Mouse (Mus musculus): ENCODE results near the gene Ctcf. TPM values are rescaled to one million over a fixed set of nuclear protein-coding genes. Genes with fewer than 3 reads are reported as not detected.
"Not testable (repeated sequence)": the region's sequence is repeated elsewhere in the genome, so short reads cannot be mapped to it uniquely, and the experiment has no call there.

Gene Ctcf
- total RNA-seq (2021): 10 to 100 TPM; 54.3 to 55.9 TPM

DNA sequence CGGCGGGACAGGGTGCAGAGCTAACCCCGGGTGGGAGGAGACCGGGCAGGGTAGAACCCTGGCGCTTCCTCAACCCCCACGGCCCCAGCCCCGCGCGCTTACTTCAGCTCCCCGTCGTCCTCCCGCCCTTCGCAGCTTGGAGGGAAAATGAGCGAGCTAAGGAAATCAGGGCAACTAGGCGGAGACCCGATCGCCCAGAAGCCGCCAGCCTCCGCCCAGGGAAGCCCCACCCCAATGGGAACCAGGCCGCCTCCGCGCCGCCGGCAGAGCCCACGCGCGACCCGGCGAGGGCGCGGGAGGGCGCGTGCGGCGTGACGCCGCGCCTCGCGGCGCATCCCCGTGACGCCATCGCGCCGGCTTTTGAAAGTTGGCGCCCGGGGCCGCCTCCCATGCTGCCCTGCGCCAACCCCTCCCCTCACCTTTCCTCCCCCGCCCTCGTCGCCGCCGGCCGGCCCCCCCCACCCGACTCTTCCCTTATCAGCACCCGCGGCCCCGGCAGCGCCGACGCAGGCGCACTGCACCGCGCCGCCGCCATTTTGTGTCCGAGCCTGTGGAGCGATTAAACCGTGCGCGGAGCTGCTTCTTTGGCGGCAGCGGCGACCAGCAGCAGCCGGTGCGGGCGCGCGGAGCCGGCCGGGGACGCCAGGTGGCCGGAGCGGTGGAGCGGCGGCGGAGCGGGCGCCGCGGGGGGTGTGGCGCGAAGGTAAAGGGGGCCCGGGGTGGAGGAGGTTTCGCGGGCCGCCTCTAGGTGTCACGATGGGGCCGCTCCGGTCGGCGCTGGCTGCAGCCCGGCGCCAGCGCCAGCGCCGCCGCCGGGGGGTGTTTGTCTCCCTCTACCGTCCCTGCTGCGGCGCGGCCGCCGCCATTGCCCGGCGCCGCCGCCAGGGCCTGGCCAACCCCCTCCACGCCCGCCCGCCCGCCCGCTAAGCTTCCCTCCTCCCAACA is at the start of gene Ctcf:
Gene Ctcf, plus strand, starts transcription at position 551 of the 945 bp plus-strand sequence.
- intact Hi-C loops (cut with DNase I): loop anchor here (5.0 kb wide), 1 partner anchor 61 kb away; no protein-coding TSS in a partner anchor
- peak; percentile 86 to 96 for DNase-seq (ENCODE audit: extremely low spot score in 1 of 2, low spot score in 2 of 2)

DNA sequence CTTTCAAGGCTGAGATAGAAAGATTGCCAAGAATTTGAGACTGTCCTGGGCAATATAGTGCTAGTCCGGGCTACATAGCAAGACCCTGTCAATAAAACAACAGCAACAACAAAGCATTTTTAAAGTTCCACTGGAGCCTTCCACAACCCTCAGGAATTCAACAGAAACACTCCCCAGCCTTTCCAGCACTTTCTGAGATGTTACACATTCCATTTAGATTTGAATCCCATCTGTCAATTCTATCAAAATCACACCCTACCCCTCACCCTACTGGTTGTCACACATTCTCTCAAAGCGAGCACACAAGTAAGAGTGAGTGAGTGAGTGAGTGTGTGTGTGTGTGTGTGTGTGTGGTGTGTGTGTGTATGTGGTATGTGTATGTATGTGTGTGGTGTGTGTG is 43.9 kb upstream of the Ctcf start:
- DNase-seq (ENCODE audit: extremely low spot score in 1 of 2, low spot score in 2 of 2): no peak
- intact Hi-C loops (cut with DNase I): no loop called here

DNA sequence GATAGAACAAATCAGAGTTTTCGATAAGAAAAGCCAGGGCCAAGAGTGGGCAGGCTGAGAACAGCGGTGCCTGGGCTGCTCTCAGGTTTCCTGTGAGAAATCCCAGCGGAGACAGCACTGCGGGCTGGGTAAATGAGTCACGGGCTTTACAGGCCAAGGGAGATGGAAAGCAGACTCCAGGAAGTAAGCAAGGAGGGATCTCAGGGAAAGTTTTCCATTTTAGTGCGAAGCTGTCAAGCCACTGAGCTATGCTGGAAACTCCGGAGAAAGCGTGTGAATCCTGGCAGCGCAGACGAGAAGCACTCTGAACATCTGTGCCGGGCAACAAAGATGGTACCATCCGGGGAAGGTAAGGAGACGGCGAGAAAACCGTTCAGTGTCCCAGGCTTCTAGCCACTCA is 42.5 kb upstream of the Ctcf start:
- intact Hi-C loops (cut with DNase I): no loop called here
- peak; percentile 29 to 35 for DNase-seq (ENCODE audit: extremely low spot score in 1 of 2, low spot score in 2 of 2)

DNA sequence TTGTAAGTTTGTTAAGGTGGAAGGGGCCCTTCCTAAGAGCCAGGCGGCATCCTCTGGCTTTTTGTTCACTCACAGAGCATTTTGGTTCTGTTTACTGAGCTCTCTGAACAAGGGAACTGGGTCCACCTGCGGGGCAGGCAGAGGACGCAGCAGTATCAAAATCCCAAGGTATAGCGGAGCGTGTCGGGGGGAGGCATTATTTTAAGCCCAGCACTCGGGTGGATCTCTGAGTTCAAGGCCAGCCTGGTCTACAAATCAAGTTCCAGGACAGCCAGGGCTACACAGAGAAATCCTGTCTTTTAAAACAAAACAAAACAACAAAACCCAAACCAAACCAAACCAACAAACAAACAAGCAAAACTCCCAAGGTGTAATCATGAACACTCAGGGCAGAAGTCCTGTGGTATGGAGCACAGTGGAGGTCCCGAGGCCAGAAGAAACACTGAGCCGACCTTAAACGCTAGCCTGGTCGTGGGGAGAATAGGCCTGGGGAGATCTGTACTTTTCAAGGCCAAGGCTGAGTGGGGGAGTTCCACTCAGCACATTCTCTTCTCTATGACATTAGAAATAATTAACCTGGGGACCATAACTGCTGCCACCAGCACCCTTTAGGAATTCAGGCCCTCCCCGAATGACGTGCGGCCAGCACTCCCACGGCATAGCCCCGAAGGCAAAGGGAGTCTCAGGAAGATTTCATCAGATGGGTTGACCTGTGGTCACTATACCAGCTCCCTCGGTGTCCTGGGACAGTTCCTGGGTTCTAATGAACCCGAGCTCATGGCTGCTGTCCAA is 41.7 kb upstream of the Ctcf start:
- no peak for DNase-seq (ENCODE audit: extremely low spot score in 1 of 2, low spot score in 2 of 2)
- intact Hi-C loops (cut with DNase I): no loop called here

DNA sequence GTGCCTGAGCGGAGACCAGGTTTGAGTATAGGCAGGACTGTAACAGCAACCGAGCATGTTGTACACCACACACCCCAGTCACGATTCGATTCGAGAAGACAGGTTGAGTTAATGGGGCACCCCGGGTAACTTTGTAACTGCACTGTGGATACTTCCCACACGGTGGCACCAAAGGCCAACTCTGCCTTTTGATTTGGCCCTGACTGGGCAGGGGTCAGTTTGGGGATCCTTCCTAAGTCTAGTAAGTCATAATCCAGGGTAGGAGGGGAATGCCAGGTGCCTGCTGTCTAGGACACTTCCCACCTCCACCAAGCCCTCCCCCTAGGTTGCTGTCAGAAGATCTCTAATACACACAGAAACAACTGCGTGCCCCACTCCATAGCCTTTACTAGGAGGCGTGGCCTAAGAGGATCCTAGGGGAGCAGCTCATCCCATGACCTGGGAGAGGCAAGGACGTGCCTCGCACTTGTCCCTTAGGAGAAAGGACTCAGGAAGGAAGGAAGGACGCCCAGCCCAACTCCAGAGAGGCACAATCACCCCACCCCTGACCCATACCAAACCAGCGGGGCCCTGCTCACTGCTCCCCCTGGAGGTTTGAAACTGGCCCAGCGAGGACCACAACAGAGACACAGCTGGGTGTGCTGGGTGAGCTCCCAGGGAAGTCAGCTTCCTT is 39.9 kb upstream of the Ctcf start:
- intact Hi-C loops (cut with DNase I): no loop called here
- peak in 1 of 2 experiments; percentile 73 for DNase-seq (ENCODE audit: extremely low spot score in 1 of 2, low spot score in 2 of 2)

DNA sequence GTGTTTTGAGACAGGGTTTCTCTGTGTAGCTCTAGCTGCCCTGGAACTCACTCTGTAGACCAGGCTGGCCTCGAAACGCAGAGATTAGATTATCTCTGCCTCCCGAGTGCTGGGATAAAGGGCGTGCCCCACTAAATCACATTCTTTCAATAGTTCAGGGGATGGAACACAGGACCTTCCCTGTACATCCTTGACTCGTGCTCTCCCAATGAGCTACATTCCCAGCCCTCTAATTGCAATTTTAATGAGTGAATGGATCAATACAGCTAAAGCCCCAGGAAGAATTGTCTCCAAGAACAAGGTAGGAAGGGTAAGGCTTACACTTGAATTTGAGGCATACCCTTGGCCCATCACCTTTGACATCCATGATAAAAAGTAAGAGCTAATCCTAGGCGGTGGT is 37.6 kb upstream of the Ctcf start:
- intact Hi-C loops (cut with DNase I): no loop called here
- no peak for DNase-seq (ENCODE audit: extremely low spot score in 1 of 2, low spot score in 2 of 2)

DNA sequence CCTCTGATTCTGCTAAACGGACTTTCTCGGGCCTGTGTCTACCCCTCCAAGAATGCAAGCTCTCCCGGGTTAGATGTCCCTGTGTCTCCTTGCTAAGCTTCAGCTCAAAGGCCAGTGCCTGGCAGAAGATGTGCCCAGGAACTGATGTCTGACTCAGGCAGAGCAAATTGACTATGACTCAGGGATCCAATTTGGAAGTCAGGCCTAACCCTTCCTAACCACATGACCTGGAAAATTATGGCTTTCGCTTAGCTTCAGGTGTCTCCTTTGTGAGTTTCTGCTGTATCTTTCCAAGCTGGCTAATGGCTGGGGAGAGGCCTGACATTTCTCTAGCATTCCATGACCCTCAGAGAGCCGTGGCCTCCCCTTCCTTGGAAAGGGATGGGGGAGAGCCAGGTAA is 35.1 kb upstream of the Ctcf start:
- DNase-seq (ENCODE audit: extremely low spot score in 1 of 2, low spot score in 2 of 2): no peak
- intact Hi-C loops (cut with DNase I): no loop called here

DNA sequence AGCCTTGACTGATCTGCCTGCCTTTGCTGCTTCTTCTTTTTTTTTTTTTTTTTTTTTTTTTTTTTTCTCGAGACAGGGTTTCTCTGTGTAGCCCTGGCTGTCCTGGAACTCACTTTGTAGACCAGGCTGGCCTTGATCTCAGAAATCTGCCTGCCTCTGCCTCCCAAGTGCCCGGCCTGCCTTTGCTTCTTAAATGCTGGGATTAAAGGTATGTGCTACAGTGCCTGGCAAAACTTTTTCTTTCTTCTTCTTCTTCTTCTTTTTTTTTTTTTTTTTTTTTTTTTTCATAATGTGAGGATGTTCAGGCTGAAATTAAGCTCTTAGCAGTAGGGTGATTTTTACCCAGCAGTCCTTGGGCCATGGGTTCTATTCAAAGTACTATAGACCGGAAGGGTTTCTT is 33.8 kb upstream of the Ctcf start:
- intact Hi-C loops (cut with DNase I); DNase-seq (ENCODE audit: extremely low spot score in 1 of 2, low spot score in 2 of 2): not testable (repeated sequence)

DNA sequence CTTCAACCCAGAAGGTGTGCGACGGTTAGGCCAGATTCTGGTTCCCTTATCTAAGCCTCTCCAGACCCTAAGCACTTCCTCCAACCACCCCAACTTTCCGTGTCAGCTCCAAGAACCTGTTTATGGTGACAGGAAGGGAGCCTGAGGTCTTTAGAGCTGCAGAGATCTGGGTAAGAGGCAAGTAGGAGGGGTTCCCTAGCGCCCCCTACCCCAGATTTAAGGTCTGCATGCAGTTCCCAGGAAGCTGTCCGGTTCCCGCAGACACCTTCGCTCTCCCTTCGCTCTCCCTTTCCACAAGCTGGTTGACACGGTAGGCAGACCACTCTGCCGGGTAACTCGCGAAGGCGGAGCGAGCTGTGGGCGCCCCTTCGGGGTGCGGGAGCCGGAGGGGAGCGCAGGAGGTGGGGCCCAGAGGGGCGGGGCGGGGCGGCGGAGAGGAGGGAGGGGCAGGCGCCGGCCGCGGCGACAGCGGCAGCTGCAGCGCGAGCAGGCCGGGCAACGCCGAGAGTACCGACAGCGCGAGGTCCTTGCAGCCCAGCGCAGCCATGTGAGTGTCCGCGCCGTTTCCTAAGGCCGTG is 31.5 kb upstream of the Ctcf start, which contains the start of gene Ripor1:
Gene Ripor1, plus strand, starts transcription at position 452 of the 578 bp plus-strand sequence.
- DNase-seq (ENCODE audit: extremely low spot score in 1 of 2, low spot score in 2 of 2): peak; percentile 61 to 89
- intact Hi-C loops (cut with DNase I): loop anchor here (5.0 kb wide), 1 partner anchor 38 kb away; the partner anchor contains the start of gene Atp6v0d1

DNA sequence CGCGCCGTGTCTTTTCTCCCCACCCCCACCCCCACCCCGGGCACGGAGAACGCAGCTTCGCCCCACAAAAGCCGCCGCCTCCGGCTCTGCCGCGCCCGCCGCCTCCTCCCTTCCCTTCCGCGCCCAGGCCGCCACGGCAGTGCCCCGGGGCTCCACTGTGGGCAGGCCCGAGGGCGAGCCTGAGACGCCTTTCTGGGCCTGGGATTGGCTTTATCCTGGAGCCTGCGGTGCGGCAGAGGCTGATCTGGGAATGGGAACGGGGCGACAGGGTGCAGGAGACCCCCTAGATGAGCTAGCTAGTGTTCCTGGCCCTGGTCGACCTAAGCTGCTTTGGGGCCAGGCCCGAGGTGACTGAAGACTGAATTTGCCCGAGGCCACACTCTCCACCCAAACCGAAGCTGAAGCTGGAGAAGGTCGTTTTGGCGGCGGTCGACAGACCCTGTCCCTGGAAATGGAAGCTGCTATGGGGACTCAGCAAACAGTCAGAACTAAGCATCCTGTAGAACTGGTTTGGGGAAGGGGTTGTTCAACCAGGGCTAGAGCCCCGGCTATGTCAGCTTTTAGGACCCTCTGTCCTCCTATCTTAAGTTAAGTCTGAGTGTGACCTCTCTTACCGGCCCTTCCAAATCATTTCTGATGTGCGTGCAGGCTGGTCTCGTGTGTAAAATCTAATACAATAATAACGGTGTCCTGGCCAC is 30.7 kb upstream of the Ctcf start:
- intact Hi-C loops (cut with DNase I): loop anchor here (5.0 kb wide), 1 partner anchor 38 kb away; the partner anchor contains the start of gene Atp6v0d1
- DNase-seq (ENCODE audit: extremely low spot score in 1 of 2, low spot score in 2 of 2): peak in 1 of 2 experiments; percentile 74

DNA sequence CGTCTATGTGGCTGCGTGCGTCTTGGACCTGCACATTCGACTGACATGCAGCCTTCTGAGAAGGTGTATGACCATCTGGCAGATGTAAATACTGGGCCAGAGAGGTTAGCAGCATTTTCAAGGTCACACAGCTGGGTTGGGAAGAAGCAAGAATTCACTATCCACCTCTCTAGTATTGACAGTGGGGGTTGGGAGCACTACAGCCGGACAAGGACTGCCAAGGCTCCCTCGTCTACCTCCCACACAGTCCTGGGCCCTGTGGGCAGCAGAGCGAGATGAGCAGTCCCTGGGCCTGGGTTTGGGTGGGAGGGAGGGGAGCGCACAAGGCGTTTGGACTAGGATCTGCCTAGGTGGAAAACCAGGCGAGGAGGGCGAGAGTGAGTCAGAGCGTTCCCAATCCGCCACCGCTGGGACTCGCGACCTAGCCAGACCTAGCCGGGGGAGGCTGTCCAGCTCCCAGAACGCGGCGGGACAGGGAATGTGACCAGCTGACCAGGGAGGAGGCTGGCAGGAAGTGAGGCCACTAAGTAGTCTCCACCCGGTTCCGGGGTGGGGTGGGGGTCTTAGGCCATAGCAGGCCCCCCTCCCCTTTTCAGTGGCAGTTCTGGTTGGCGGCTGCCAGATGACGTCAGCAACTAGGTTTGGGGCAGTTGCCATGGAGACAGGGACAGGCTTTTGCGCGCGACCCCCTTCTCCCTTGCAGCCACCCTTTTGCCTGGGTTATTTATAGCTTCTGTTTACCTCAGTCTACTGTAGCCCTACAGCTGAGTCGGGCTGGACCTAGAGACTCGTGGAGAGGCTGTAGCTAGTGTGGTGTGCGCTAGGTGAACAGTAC is 30.0 kb upstream of the Ctcf start:
- intact Hi-C loops (cut with DNase I): loop anchor here (5.0 kb wide), 1 partner anchor 39 kb away; the partner anchor contains the start of gene Atp6v0d1

DNA sequence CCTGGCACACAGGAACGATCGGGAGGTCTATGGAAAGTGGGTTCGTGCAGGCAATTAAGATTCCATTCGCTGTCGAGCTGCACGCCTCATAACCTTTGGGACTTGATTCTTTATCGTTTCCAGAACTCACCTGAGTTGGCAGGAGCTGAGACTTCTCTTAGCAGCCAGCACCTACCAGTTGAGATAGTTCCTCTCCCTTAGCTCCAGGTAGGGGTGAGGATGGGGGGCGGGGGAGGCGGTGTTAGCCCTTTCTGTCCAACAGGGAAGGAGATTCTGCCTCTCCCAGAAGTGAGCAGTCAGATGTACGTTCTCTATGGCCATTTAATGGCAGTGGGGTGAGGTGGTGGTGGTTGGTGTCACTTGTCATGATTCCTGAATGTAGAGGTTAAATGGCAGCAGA is 29.3 kb upstream of the Ctcf start:
- peak in 1 of 2 experiments; percentile 36 for DNase-seq (ENCODE audit: extremely low spot score in 1 of 2, low spot score in 2 of 2)
- intact Hi-C loops (cut with DNase I): loop anchor here (5.0 kb wide), 1 partner anchor 40 kb away; the partner anchor contains the start of gene Atp6v0d1

More for the DNA sequence above, 30.0 kb upstream of the Ctcf start:
- DNase-seq (ENCODE audit: extremely low spot score in 1 of 2, low spot score in 2 of 2): peak; percentile 91 to 94

DNA sequence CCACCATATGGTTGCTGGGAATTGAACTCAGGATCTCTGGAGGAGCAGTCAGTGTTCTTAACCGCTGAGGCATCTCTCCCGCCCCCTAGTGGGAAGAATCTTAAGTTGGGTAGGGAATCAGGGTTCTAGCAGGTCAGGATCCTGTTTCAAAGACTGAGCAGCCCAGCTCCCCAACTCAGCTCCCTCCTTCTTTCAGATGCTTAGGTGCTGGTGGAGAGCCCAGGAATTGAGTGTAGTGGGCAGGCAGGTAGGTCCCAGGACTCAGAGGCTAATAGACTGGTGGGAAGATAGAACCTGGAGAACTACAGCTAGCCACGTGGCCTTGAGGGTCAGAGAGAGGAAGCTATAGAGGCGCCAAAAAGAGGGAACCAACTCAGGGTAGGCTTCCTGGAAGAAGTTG is 28.7 kb upstream of the Ctcf start:
- peak in 1 of 2 experiments; percentile 54 for DNase-seq (ENCODE audit: extremely low spot score in 1 of 2, low spot score in 2 of 2)
- intact Hi-C loops (cut with DNase I): loop anchor here (5.0 kb wide), 1 partner anchor 40 kb away; the partner anchor contains the start of gene Atp6v0d1

DNA sequence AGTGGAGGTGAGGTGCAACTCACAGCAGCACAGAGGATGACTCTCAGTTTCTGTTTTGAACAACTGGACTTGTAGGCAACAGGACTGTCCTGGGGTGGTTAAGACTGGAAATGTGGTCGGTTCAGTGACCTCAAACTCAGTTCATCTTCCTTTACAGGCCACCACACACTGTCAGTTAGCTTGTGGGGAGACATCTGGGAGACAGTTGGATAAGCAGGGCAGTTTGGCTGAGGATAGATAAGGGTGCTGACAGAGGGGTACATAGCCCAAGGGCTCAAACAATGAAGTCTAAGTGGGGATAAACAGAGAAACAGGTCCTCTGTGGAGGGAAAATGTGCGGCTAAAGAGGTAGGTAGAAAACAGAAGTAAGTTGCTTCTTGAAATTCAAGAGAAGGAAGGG is 27.0 kb upstream of the Ctcf start:
- intact Hi-C loops (cut with DNase I): loop anchor here (5.0 kb wide), 1 partner anchor 42 kb away; the partner anchor contains the start of gene Atp6v0d1
- no peak for DNase-seq (ENCODE audit: extremely low spot score in 1 of 2, low spot score in 2 of 2)

DNA sequence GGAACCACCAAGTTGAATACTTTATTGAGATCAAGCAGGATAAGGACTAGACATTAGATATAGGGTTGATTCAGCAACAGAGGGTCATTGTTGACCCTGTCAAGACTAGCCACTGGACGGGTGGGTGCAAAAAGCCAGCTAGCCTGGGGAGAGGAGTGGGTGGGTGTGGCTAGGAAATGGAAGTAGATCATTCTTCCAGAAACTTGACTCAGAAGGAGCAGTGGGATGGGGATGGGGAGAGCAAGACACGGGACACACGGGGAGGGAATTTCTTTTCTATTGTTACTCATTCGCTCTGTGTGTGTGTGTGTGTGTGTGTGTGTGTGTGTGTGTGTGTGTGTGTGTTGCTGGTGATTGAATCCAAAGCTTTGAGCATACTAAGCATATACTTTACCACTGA is 26.6 kb upstream of the Ctcf start:
- intact Hi-C loops (cut with DNase I): loop anchor here (5.0 kb wide), 1 partner anchor 42 kb away; the partner anchor contains the start of gene Atp6v0d1
- no peak for DNase-seq (ENCODE audit: extremely low spot score in 1 of 2, low spot score in 2 of 2)

DNA sequence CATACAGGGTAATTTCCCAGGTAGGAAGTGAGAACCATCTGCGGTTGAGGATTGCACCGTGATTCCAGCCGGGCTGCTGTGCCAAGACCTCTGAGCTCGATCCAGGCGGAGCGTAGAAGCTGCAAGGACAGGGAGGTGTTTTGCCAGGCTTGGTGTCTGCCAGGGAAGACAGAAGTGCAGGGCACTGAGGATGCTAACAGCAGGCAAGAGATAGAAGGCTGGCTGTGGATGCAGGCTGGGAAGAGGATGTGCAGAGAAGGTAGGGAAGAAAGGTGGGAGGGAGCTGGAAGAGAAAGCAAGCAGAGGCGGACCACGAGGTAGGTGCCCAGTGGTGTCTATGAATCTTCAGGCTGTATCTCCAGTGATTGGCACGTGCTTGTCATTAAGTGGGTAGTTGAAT is 24.5 kb upstream of the Ctcf start:
- DNase-seq (ENCODE audit: extremely low spot score in 1 of 2, low spot score in 2 of 2): no peak
- intact Hi-C loops (cut with DNase I): no loop called here

DNA sequence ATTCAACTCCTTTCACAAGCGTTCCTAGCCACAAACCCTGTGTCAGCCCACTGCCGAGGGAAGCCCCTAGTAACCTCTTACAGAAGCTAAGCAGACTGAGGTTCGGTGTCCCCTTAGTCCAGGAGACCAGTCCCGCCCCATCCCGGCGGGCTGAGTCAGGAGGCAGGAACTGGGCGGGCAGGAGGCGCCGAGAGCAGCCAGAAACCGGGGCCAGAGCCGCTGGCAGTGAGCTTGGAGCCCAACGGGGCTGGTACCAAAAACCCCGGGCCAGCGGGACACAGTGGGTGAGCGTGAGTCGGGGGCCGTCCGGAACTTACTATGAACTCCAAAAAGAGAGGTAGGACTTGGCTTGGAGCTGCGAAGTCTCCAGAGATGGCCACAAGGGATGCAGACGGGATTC is 23.3 kb upstream of the Ctcf start:
- DNase-seq (ENCODE audit: extremely low spot score in 1 of 2, low spot score in 2 of 2): peak in 1 of 2 experiments; percentile 84
- intact Hi-C loops (cut with DNase I): no loop called here
